Mouse (Mus musculus): Measurements from ENCODE around the gene Letmd1. TPM values are rescaled to one million over a fixed set of nuclear protein-coding genes. Genes with fewer than 3 reads are reported as not detected.
"Not testable (repeated sequence)": the region's sequence is repeated elsewhere in the genome, so short reads cannot be mapped to it uniquely, and the experiment has no call there.

The Letmd1 gene
- total RNA-seq, 1 experiment from 2014 or later: 23.2 TPM

DNA sequence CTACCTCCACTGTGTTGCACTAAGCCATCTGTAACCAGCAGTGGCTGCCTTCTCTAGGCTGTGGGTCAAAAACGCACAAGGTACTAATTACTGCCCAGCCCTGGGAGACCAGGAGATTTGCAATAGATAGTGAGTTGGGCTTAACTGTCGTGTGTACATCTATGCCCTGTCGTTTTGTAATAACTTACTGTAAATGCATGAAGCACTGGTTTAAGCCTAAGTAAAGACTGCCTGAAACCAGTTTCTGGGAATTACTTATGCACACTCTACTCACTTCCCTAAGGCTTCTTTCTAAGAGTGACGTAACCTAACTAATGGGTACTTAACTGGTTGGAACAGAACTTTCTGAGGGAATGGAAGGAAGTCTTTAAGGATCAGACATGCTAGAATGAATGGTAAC lies 10.1 kb downstream of the Letmd1 start:
- no peak for ATAC-seq (replicated peaks in 1 of 2; ENCODE audit: insufficient read depth in 1 of 2, low FRiP score in 2 of 2, low TSS enrichment in 1 of 2, low read depth in 1 of 2, poor library complexity in 2 of 2, severe bottlenecking in 2 of 2)

DNA sequence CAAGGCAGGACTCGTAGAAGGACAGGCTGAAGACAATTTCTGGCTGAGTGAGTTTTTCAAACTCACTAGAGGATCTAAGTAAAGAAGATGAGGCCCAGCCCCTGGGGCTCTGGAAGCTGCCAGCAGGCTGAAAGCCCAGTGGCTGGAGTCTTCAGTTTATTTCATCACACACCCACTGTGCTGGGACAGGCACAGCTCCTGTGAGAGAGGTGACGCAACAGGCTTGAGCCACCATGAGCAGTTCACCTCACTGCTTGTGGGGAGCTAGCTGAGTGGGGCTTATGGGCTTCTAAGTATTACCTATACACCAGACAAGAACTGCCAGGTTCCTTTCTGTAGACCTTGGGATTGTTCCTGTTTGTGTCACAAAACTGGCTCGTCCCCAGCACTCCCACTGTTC lies 16.8 kb downstream of the Letmd1 start:
- no peak for ATAC-seq (replicated peaks in 1 of 2; ENCODE audit: insufficient read depth in 1 of 2, low FRiP score in 2 of 2, low TSS enrichment in 1 of 2, low read depth in 1 of 2, poor library complexity in 2 of 2, severe bottlenecking in 2 of 2)

DNA sequence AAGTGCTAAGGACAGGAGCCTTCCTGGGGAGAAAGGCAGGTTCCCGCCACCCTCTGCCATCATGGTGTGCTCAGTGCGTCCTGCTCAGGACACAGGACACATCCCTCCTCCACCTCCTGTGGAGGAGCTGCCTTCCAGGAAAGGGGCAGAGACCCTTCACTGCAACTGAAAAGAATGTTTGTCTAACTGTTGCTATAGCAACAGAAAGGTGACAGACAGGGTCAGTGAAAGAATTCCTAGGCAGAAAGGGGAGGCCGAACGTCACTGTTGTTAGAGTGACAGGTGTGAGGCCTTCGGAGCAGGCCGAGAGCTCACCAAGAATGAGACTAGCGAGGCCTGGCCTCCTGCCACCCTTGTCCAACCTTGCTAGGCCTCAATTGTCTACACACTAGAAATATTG lies 17.6 kb downstream of the Letmd1 start:
- ATAC-seq (replicated peaks in 1 of 2; ENCODE audit: insufficient read depth in 1 of 2, low FRiP score in 2 of 2, low TSS enrichment in 1 of 2, low read depth in 1 of 2, poor library complexity in 2 of 2, severe bottlenecking in 2 of 2): no peak

DNA sequence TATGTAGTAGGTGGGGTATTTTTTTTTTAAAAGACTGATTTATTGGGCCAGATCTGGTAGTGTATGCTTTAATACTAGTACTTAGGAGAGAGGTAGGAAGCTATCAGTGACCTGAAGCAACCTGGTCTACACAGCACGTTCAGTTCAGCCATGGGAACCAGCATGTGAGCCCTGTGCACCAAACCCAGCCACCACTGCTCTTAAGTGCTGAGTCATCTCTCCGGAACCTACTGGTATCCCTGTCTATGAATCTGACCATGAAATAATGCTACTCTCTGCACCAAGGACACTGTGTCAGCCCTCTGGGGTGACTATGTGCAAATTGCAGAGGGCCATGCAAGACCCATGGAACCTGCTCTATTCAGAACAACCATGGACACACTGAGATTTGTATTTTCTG lies 18.2 kb downstream of the Letmd1 start:
- no peak for ATAC-seq (replicated peaks in 1 of 2; ENCODE audit: insufficient read depth in 1 of 2, low FRiP score in 2 of 2, low TSS enrichment in 1 of 2, low read depth in 1 of 2, poor library complexity in 2 of 2, severe bottlenecking in 2 of 2)

DNA sequence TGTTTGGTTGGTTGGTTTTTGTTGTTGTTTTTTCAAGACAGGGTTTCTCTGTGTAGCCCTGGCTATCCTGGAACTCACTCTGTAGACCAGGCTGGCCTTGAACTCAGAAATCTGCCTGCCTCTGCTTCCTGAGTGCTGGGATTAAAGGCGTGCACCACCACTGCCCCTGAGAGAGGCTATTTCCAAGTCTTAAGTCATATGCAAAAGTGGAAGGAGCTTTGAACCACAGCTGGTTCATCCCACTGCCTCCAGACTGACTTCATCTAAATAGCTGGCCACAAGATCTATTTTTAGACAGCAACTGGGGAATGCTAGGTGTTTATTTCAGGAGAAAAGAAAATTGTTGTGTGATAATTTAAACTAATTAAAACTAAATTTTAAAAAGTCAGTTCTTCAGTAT lies 19.5 kb downstream of the Letmd1 start:
- not testable (repeated sequence) for ATAC-seq (replicated peaks in 1 of 2; ENCODE audit: insufficient read depth in 1 of 2, low FRiP score in 2 of 2, low TSS enrichment in 1 of 2, low read depth in 1 of 2, poor library complexity in 2 of 2, severe bottlenecking in 2 of 2)

DNA sequence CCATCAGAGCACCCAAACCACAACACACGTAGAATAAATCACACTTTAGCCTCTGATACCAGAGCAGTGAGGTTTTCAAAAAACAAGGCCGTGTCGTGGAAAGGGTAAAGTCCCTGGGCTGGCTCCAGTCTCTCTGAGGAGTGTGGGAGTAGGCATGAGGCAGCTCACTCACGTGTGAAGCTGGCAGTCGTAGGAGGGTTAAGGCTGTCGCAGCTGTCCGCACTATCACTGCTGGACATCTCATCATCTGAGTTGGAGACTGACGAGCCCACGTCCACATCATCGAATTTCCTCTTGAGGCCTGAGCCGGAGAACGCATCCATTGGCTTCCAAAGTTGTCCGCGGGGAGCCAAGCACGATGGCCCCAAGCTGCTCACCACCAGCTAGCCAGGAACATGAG lies 20.4 kb downstream of the Letmd1 start:
- no peak; a peak in 1 of 4 replicates for ATAC-seq (replicated peaks in 1 of 2; ENCODE audit: insufficient read depth in 1 of 2, low FRiP score in 2 of 2, low TSS enrichment in 1 of 2, low read depth in 1 of 2, poor library complexity in 2 of 2, severe bottlenecking in 2 of 2)

DNA sequence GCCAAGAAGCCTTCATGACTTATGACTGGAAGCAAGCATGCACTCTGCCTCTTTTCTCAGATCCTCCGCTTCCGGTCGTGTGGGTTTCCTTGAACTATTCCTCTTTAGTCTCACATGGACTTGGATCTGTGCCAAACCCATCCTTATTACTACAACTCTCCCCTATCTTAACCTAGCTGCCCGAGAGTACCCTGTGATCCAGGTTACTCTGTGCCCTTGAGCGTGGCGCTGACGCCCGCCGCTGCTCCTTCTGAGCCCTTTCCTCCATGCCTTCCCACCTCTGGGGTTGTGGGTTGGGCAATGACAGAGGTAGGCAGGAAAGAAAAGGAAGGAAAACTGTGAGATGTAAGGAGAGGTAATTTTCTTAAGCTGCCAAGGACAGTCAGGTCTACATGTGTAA lies 23.1 kb downstream of the Letmd1 start:
- ATAC-seq (replicated peaks in 1 of 2; ENCODE audit: insufficient read depth in 1 of 2, low FRiP score in 2 of 2, low TSS enrichment in 1 of 2, low read depth in 1 of 2, poor library complexity in 2 of 2, severe bottlenecking in 2 of 2): no peak

DNA sequence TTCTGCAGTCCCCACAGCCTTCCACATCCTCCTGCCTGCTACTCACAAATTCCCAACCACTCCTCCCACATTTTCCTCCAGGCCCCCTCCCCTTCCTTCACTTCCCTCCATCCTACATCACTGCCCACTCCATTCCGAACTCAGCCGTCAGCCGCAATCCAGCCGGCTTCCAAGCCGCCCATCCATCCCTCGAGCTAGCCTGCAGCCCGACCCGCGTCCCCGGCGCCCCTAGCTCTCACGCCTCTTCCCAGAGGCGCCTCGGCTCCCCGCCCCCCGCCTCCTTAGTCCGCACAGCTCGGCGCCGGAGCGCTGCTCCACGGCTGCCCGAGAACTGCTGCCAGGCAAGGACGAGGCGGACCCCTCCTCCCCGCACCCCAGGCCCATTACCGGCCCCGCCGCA lies 25.8 kb downstream of the Letmd1 start:
- no peak for ATAC-seq (replicated peaks in 1 of 2; ENCODE audit: insufficient read depth in 1 of 2, low FRiP score in 2 of 2, low TSS enrichment in 1 of 2, low read depth in 1 of 2, poor library complexity in 2 of 2, severe bottlenecking in 2 of 2)

DNA sequence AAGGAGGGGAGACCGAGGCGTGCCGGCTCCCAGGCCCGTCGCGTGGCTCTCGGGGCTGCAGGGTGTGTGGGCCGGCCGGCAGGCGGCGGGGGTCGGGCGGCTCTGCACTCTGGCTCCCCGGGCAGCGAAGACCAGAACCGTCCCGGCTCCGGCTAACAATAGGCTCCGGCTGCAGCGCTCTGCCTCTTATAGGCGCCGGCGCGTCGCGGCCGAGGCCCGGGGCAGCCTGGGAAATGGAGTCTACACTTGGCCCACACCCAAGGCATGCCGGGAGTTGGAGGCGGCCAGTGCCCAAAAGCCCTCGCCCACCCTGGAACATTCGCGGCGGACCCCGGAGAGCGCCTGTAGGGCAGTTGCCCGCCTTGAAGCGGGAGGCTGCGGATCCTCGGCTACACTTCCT lies 26.3 kb downstream of the Letmd1 start, which contains the start of gene Csrnp2:
Gene Csrnp2 (minus strand): TSS at position 387 of the 400 bp plus-strand sequence.
- ATAC-seq (replicated peaks in 1 of 2; ENCODE audit: insufficient read depth in 1 of 2, low FRiP score in 2 of 2, low TSS enrichment in 1 of 2, low read depth in 1 of 2, poor library complexity in 2 of 2, severe bottlenecking in 2 of 2): peak; percentile 91 to 92

DNA sequence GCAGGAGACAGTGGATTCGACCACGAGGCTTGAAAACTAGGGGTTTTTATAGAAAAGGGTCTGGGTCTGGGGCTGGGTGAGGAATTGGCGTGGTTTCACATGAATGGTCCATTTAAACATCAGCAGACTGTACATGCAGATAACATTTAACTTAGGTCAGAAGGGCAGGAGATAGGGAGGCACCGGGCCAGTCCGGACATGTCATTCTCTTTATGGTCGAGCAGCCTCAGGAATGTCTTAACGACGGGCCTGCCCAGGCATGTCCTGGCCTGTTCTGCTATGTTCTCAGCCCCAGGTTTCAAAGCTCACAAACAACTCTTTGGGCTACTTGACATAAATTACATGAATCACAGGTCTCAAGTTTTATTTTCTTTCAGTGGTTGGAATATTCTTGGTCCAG lies 30.7 kb downstream of the Letmd1 start:
- not testable (repeated sequence) for ATAC-seq (replicated peaks in 1 of 2; ENCODE audit: insufficient read depth in 1 of 2, low FRiP score in 2 of 2, low TSS enrichment in 1 of 2, low read depth in 1 of 2, poor library complexity in 2 of 2, severe bottlenecking in 2 of 2)

DNA sequence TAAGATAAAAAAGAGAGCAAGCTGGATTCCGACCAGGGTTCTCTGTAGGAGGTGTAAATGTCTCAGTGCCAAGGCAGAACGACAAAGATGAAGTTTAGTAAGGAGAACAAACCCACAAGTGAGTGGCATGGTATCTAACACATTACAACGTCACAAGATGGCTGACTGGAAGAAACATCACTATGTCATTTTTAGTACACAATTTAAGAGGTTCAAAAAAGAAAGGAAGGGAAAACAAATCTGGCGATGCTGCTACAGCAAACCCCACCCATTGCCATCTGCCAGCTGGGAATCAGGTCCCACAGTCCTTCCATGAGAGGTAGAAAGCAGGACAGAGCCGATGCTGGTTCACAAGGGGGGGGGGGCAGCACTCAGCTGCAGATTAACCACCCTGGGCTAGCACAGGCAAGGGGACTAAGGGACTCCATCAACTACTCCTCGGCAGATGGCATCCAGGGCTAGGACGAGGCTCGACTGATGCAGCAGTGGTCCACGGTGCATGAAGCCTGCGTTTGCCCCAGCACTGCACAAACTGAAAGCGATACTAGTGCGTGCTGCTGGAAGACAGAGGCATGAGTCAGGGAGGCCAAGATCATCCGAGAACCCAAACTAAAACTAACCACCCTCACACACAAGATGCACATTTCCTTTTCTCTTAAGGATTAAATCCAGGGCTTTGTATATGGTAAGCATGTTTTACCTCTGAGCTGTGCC lies 39.8 kb downstream of the Letmd1 start:
- no peak for ATAC-seq (replicated peaks in 1 of 2; ENCODE audit: insufficient read depth in 1 of 2, low FRiP score in 2 of 2, low TSS enrichment in 1 of 2, low read depth in 1 of 2, poor library complexity in 2 of 2, severe bottlenecking in 2 of 2)

DNA sequence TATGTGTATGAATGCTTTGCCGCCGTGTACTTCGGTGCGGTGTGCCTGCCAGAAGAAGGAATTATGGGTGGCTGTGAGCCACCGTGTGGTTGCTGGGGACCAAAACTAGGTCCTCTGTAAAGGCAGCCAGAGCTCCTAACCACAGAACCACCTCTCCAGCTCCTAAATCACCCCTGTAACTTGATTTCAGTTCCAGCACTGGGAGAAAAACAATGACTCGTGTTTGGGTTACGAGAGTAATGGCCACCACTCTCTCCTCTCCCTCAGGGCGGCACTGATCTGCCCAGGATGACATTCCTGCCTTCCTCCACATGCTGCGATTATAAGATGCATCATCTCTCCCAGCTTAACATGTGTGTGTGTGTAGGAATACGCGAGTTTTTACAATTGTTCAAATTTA lies 41.2 kb downstream of the Letmd1 start:
- no peak for ATAC-seq (replicated peaks in 1 of 2; ENCODE audit: insufficient read depth in 1 of 2, low FRiP score in 2 of 2, low TSS enrichment in 1 of 2, low read depth in 1 of 2, poor library complexity in 2 of 2, severe bottlenecking in 2 of 2)

DNA sequence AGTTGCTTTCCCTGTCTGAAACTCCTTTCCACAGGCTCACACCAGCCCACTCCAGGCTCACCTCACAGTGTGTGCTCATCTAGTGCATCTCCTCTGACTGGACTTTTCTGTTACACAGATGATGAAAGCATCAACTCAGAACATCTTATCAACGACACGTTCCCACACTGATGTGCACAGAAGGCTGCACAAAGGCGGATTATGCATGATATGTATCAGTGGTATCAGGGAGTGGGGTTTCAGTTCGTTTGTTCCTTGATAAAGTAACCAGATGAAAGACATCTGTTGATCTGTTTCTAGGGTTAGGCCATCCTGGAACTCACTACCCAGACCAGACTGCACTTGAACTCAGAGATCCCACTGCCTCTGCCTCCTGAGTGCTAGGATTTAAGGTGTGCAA lies 44.6 kb downstream of the Letmd1 start:
- ATAC-seq (replicated peaks in 1 of 2; ENCODE audit: insufficient read depth in 1 of 2, low FRiP score in 2 of 2, low TSS enrichment in 1 of 2, low read depth in 1 of 2, poor library complexity in 2 of 2, severe bottlenecking in 2 of 2): no peak

DNA sequence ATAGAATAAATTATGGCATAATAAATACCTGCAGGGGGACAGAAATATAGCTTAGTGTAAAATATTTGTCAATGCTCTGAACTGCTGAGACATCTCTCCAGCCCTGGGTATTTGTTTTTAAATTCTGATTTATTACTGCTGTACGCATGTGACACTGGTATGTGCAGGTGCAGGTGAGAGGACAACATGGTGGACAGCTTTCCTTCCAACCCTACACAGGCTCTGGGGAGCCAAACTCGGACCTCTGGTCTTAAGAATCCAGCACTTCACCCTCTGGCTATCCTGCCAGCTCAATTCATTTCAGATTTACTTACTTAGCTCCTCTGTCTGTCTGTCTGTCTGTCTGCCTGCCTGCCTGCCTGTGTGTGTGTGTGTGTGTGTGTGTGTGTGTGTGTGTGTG lies 46.3 kb downstream of the Letmd1 start:
- ATAC-seq (replicated peaks in 1 of 2; ENCODE audit: insufficient read depth in 1 of 2, low FRiP score in 2 of 2, low TSS enrichment in 1 of 2, low read depth in 1 of 2, poor library complexity in 2 of 2, severe bottlenecking in 2 of 2): no peak

DNA sequence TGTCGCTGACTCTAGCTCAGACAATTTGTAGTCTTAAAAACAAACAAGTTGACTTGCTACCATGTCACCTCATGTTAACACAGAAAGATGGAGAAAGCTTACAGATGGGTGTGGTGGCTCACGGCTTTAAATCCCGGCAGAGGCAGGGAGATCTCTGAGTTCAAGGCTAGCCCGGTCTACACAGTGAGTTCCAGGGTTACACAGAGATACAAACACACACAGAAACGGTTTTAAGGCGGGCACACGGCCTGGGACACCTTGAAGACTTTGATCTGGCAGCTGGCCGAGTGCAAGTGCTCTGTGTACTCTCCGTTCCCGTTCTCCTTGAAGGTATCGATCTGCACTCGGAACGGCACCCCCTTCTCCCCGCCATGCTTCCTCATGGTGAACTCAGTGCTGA lies 51.5 kb downstream of the Letmd1 start:
- ATAC-seq (replicated peaks in 1 of 2; ENCODE audit: insufficient read depth in 1 of 2, low FRiP score in 2 of 2, low TSS enrichment in 1 of 2, low read depth in 1 of 2, poor library complexity in 2 of 2, severe bottlenecking in 2 of 2): no peak

DNA sequence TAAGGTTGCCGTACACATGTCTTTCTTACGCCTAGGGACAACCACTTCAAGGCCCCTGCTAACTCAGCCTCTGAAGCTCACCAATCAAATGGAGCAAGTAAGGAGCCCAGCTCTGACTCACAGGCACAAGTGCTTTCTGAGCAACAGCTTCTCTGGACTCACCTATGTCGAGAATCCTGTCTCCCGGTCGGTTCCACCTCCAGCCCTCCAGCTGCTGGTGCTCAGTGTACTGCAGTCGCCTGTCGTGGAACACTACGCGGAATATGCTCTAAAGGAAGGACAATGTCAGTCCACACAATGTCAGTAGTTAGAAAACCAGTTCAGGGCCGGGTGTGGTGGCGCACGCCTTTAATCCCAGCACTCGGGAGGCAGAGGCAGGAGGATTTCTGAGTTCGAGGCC lies 56.6 kb downstream of the Letmd1 start:
- no peak for ATAC-seq (replicated peaks in 1 of 2; ENCODE audit: insufficient read depth in 1 of 2, low FRiP score in 2 of 2, low TSS enrichment in 1 of 2, low read depth in 1 of 2, poor library complexity in 2 of 2, severe bottlenecking in 2 of 2)

DNA sequence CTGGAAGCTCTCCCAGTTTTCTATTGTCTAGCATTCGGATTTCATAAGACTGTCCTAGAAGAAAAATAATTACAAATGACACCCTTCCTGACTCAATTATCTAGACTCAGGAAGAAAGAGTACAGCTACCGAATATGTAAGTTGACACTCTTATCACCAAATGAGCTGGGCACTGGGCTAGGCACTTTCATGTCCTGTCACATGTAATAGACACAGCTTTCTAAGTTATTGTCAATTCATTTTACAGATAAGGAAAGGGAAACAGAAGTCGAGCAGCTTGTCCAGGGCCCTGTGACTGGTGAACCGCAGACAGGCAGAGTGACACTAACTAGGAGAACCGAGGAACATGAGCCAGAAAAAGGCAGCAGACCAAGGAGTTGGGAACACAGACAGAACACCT lies 59.1 kb downstream of the Letmd1 start:
- no peak for ATAC-seq (replicated peaks in 1 of 2; ENCODE audit: insufficient read depth in 1 of 2, low FRiP score in 2 of 2, low TSS enrichment in 1 of 2, low read depth in 1 of 2, poor library complexity in 2 of 2, severe bottlenecking in 2 of 2)

Measured in hematopoietic stem cell, adult 5-6 weeks (primary cell).